Mouse (Mus musculus): ENCODE measurements at regions not wholly inside any gene's neighbourhood (a gene's known extent, or its start where the extent isn't known, plus 50 kb on each side); places are given as distances from the start of the nearest gene placed in this dataset.
A peak's percentile ranks its signal among the peaks of the same experiment; 100 is the strongest.

DNA sequence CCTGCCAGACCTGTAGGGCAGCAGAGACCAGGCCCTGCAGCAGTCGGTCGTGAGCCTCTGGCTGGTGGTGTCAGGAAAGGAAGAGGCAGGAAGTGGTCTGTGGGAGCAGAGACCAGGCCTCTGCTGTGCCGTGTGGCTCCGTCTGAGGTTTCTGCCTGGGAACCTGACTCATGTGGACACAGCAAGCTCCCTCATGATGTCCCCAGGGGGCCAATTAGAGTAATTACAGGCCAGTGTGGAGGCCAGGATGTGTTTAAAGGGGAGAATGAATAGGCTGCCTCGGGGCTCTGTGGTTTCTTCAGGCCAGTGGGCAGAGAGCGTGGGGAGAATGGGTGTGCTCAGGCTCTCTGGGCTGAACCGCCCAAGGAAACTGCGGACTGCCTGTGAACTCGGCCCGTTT lies 222.3 kb downstream of the Uaca start:
- DNase-seq (ENCODE audit: extremely low read depth), result peak; percentile 86
- peaks cover 5 to 32% of the 10 kb centered on the region in 2 experiments; a peak in 3 of 4 replicates for H3K4me1 ChIP-seq (ENCODE audit: control insufficient read depth in 1 of 2, insufficient read depth in 2 of 2)
- dilution Hi-C loops (cut with MboI; ENCODE audit: extremely low pct_ligation_motif_present, extremely low pct_unique_long_range_greater_than_20kb, low sequenced_read_pairs) (no loop called here), in situ Hi-C loops (cut with MboI; ENCODE audit: low pct_ligation_motif_present, low pct_unique_long_range_greater_than_20kb, low sequenced_read_pairs) (no loop called here)
- no peak overlapping the region for H3K27ac ChIP-seq (ENCODE audit: insufficient read depth, low read depth)
- peaks cover 57% of the 10 kb centered on the region for H3K27me3 ChIP-seq (replicated peaks)
- H3K4me3 ChIP-seq (replicated peaks in 1 of 3; ENCODE audit: low read depth in 2 of 3, low read length in 2 of 3, poor library complexity in 1 of 3), result no peak overlapping the region
- H3K36me3 ChIP-seq (replicated peaks in 1 of 2; ENCODE audit: control insufficient read depth in 1 of 2, insufficient read depth in 1 of 2, low read length in 1 of 2), result no peaks in the 10 kb centered on the region
- H3K79me2 ChIP-seq (replicated peaks; ENCODE audit: control insufficient read depth, extremely low read depth, insufficient read depth, poor library complexity, severe bottlenecking), result no peaks in the 10 kb centered on the region
- no peak overlapping the region for H3K9ac ChIP-seq (ENCODE audit: insufficient read depth, low read depth)
- peaks cover 11% of the 10 kb centered on the region for H3K9me3 ChIP-seq (replicated peaks; ENCODE audit: low read length)
- H3K4me2 ChIP-seq (ENCODE audit: insufficient read depth, low read depth, poor library complexity, severe bottlenecking), result no peak overlapping the region
- TF ChIP-seq MAFK (IDR thresholded peaks at IDR 0.05; ENCODE audit: insufficient replicate concordance, low read length) (peak; percentile 88), KAT2A (IDR thresholded peaks at IDR 0.05; ENCODE audit: insufficient replicate concordance, low read length) (no peak), ZMIZ1 (IDR thresholded peaks at IDR 0.05; ENCODE audit: low read depth, low read length) (no peak), BHLHE40 (IDR thresholded peaks at IDR 0.05; ENCODE audit: low read depth, low read length) (peak; percentile 72), RAD21 (IDR thresholded peaks at IDR 0.05; ENCODE audit: low read depth, low read length) (no peak; the same call in 1 of the 2 replicates), UBTF (IDR thresholded peaks at IDR 0.05; ENCODE audit: low read depth, low read length) (no peak), ZKSCAN1 (IDR thresholded peaks at IDR 0.05; ENCODE audit: borderline replicate concordance, low read depth, low read length) (no peak), CHD2 (IDR thresholded peaks at IDR 0.05; ENCODE audit: low read length) (no peak), USF2 (conservative IDR thresholded peaks at IDR 0.05; ENCODE audit: low read depth, low read length) (no peak), EP300 (IDR thresholded peaks at IDR 0.05; ENCODE audit: low read length) (0 out of 2 replicates have a peak, but pooled peaks have one; percentile 26)

GRCm38 (mm10) chr9:61019938-61020337 lies 225.6 kb downstream of the Uaca start:
- Histone ChIP-seq H3K9ac (ENCODE audit: insufficient read depth, low read depth) (no peak overlapping the region), H3K36me3 (replicated peaks in 1 of 2; ENCODE audit: control insufficient read depth in 1 of 2, insufficient read depth in 1 of 2, low read length in 1 of 2) (no peaks in the 10 kb centered on the region), H3K4me1 (ENCODE audit: control insufficient read depth in 1 of 2, insufficient read depth in 2 of 2) (peaks cover 9 to 41% of the 10 kb centered on the region in 2 experiments), H3K27me3 (replicated peaks) (peaks cover 49% of the 10 kb centered on the region), H3K27ac (ENCODE audit: insufficient read depth, low read depth) (no peak overlapping the region), H3K4me2 (ENCODE audit: insufficient read depth, low read depth, poor library complexity, severe bottlenecking) (no peak overlapping the region), H3K9me3 (replicated peaks; ENCODE audit: low read length) (peaks cover 8% of the 10 kb centered on the region), H3K4me3 (replicated peaks in 1 of 3; ENCODE audit: low read depth in 2 of 3, low read length in 2 of 3, poor library complexity in 1 of 3) (no peak overlapping the region), H3K79me2 (replicated peaks; ENCODE audit: control insufficient read depth, extremely low read depth, insufficient read depth, poor library complexity, severe bottlenecking) (no peaks in the 10 kb centered on the region)
- DNase-seq (ENCODE audit: extremely low read depth), result no peak
- in situ Hi-C loops (cut with MboI; ENCODE audit: low pct_ligation_motif_present, low pct_unique_long_range_greater_than_20kb, low sequenced_read_pairs) (no loop called here), dilution Hi-C loops (cut with MboI; ENCODE audit: extremely low pct_ligation_motif_present, extremely low pct_unique_long_range_greater_than_20kb, low sequenced_read_pairs) (no loop called here)
- TF ChIP-seq PAX5 (IDR thresholded peaks at IDR 0.05; ENCODE audit: low read length) (no peak), RAD21 (IDR thresholded peaks at IDR 0.05; ENCODE audit: low read depth, low read length) (peak; percentile 55), ZKSCAN1 (IDR thresholded peaks at IDR 0.05; ENCODE audit: borderline replicate concordance, low read depth, low read length) (no peak), CHD2 (IDR thresholded peaks at IDR 0.05; ENCODE audit: low read length) (no peak), CHD1 (IDR thresholded peaks at IDR 0.05; ENCODE audit: low read depth, low read length) (no peak), IRF4 (IDR thresholded peaks at IDR 0.05; ENCODE audit: low read depth, low read length) (no peak), ELF1 (IDR thresholded peaks at IDR 0.05; ENCODE audit: low read depth, low read length) (no peak), SMC3 (IDR thresholded peaks at IDR 0.05; ENCODE audit: low read depth, low read length) (peak; percentile 59), ZNF384 (IDR thresholded peaks at IDR 0.05; ENCODE audit: low read depth, low read length) (peak; percentile 95), GABPA (IDR thresholded peaks at IDR 0.05; ENCODE audit: insufficient replicate concordance, low read depth, low read length) (no peak), CTCF (conservative IDR thresholded peaks at IDR 0.05 in 1 of 2, IDR thresholded peaks at IDR 0.05 in 1 of 2; ENCODE audit: low read depth in 2 of 2, low read length in 2 of 2) (peak; percentile 67 to 74), JUN (IDR thresholded peaks at IDR 0.05; ENCODE audit: insufficient read depth, low read depth, low read length) (no peak), MEF2A (IDR thresholded peaks at IDR 0.05; ENCODE audit: borderline replicate concordance, low read depth, low read length) (no peak), UBTF (IDR thresholded peaks at IDR 0.05; ENCODE audit: low read depth, low read length) (no peak), MAFK (IDR thresholded peaks at IDR 0.05; ENCODE audit: insufficient replicate concordance, low read length) (no peak), POLR2AphosphoS2 (IDR thresholded peaks at IDR 0.05; ENCODE audit: low read depth, low read length) (no peak), E2F4 (IDR thresholded peaks at IDR 0.05; ENCODE audit: insufficient replicate concordance, low read depth, low read length) (no peak), POLR2A (IDR thresholded peaks at IDR 0.05; ENCODE audit: low read depth, low read length) (no peak), HCFC1 (IDR thresholded peaks at IDR 0.05; ENCODE audit: low read depth, low read length) (no peak), NRF1 (IDR thresholded peaks at IDR 0.05; ENCODE audit: low read depth, low read length) (no peak), MXI1 (IDR thresholded peaks at IDR 0.05; ENCODE audit: low read depth, low read length) (no peak)
